In genomic region chr7:4675200-4675599, GRCm38 (mm10) we compare ENCODE assay signal across 9 mouse cellular contexts.
"Had no signal": no experiment of that assay in that cellular context is flagged by ENCODE, and none has a peak within 500 bp of the region (broad histone marks: within the 10 kb centered on the region; RNA-seq: fewer than 3 reads in every experiment).

No protein-coding gene starts in this region.

- ATAC-seq: midbrain, embryonic 16.5 days had no signal

- H3K4me3 ChIP-seq: limb, embryonic 13.5 days; midbrain, embryonic 12.5 days had no signal

- DNase-seq: kidney, adult 18-20 months; kidney, postnatal 14 days; left cerebral cortex, postnatal 4 days; lung, adult 18-20 months; right cerebral cortex, postnatal 25 days; thymus, postnatal 14 days had no signal

- H3K9ac ChIP-seq: limb, embryonic 13.5 days; midbrain, embryonic 12.5 days had no signal

- H3K9me3 ChIP-seq: limb, embryonic 13.5 days; midbrain, embryonic 12.5 days had no signal

- H3K27me3 ChIP-seq: limb, embryonic 13.5 days; midbrain, embryonic 12.5 days had no signal

- H3K27ac ChIP-seq: limb, embryonic 13.5 days; midbrain, embryonic 12.5 days had no signal

- H3K4me2 ChIP-seq: limb, embryonic 13.5 days; midbrain, embryonic 12.5 days had no signal

- H3K4me1 ChIP-seq: limb, embryonic 13.5 days; midbrain, embryonic 12.5 days had no signal
